ENCODE assay signal across 35 mouse cellular contexts in genomic region chr17:92159325-92159724, GRCm38 (mm10).
"Had no signal": no experiment of that assay in that cellular context is flagged by ENCODE, and none has a peak within 500 bp of the region (broad histone marks: within the 10 kb centered on the region; RNA-seq: fewer than 3 reads in every experiment).

No protein-coding gene starts in this region.

- H3K9me3 ChIP-seq: heart, embryonic 10.5 days; heart, embryonic 12.5 days; heart, embryonic 13.5 days; heart, embryonic 15.5 days; hindbrain, embryonic 10.5 days; hindbrain, embryonic 12.5 days; hindbrain, embryonic 13.5 days; hindbrain, embryonic 15.5 days; intestine, embryonic 15.5 days; kidney, embryonic 15.5 days had no signal

- H3K4me1 ChIP-seq: heart, embryonic 10.5 days; heart, embryonic 12.5 days; heart, embryonic 13.5 days; heart, embryonic 15.5 days; hindbrain, embryonic 10.5 days; hindbrain, embryonic 12.5 days; hindbrain, embryonic 13.5 days; hindbrain, embryonic 15.5 days; intestine, embryonic 15.5 days; kidney, embryonic 15.5 days had no signal

- H3K36me3 ChIP-seq: heart, embryonic 10.5 days; heart, embryonic 12.5 days; heart, embryonic 13.5 days; heart, embryonic 15.5 days; hindbrain, embryonic 10.5 days; hindbrain, embryonic 12.5 days; hindbrain, embryonic 13.5 days; hindbrain, embryonic 15.5 days; intestine, embryonic 15.5 days; kidney, embryonic 15.5 days had no signal

- H3K4me3 ChIP-seq: heart, embryonic 10.5 days; heart, embryonic 12.5 days; heart, embryonic 13.5 days; heart, embryonic 15.5 days; hindbrain, embryonic 10.5 days; hindbrain, embryonic 12.5 days; hindbrain, embryonic 13.5 days; hindbrain, embryonic 15.5 days; intestine, embryonic 15.5 days; kidney, embryonic 15.5 days; layer of hippocampus, adult 2 months had no signal

- H3K9ac ChIP-seq: heart, embryonic 12.5 days; heart, embryonic 13.5 days; heart, embryonic 15.5 days; hindbrain, embryonic 12.5 days; hindbrain, embryonic 13.5 days; hindbrain, embryonic 14.5 days; hindbrain, embryonic 15.5 days; intestine, embryonic 15.5 days; kidney, embryonic 15.5 days had no signal

- H3K27ac ChIP-seq: heart, embryonic 10.5 days; heart, embryonic 13.5 days; heart, embryonic 15.5 days; hindbrain, embryonic 10.5 days; hindbrain, embryonic 12.5 days; hindbrain, embryonic 13.5 days; hindbrain, embryonic 14.5 days; hindbrain, embryonic 15.5 days; hindbrain, postnatal 0 days; intestine, embryonic 15.5 days; kidney, embryonic 15.5 days; kidney, postnatal 0 days; layer of hippocampus, adult 2 months had no signal

- ATAC-seq: hindbrain, embryonic 16.5 days; hindbrain, postnatal 0 days; inflammation-experienced regulatory T-cells, adult 6 months; intestine, embryonic 15.5 days; intestine, embryonic 16.5 days; intestine, postnatal 0 days had no signal

- H3K27me3 ChIP-seq: heart, embryonic 12.5 days; heart, embryonic 13.5 days; heart, embryonic 15.5 days; hindbrain, embryonic 12.5 days; hindbrain, embryonic 13.5 days; hindbrain, embryonic 15.5 days; intestine, embryonic 15.5 days; kidney, embryonic 15.5 days had no signal

- H3K4me2 ChIP-seq: heart, embryonic 11.5 days; heart, embryonic 12.5 days; heart, embryonic 13.5 days; heart, embryonic 15.5 days; hindbrain, embryonic 12.5 days; hindbrain, embryonic 13.5 days; hindbrain, embryonic 14.5 days; hindbrain, embryonic 15.5 days; intestine, embryonic 15.5 days; kidney, embryonic 15.5 days had no signal

- DNase-seq: heart, postnatal 10 days; heart, postnatal 14 days; heart, postnatal 36 days; heart, postnatal 4 days; kidney, adult 11 months; kidney, adult 18-20 months; kidney, adult 2 months; kidney, adult 8-10 months; kidney, adult 9 months; kidney, postnatal 10 days; kidney, postnatal 14 days; kidney, postnatal 25 days; kidney, postnatal 36 days; kidney, postnatal 4 days; layer of hippocampus, adult 9-11 months; layer of hippocampus, postnatal 36 days had no signal
